In genomic region chr16:33660125-33660524, GRCm38 (mm10) we compare ENCODE assay signal across 10 mouse cellular contexts. TPM values are rescaled to one million over a fixed set of nuclear protein-coding genes. Genes with fewer than 3 reads are reported as not detected.
DNase-seq lines count a peak whose midpoint lies in the region; ATAC-seq lines count a peak whose summit lies in the region.
"Had no signal": no experiment of that assay in that cellular context is flagged by ENCODE, and none has a peak within 500 bp of the region (broad histone marks: within the 10 kb centered on the region; RNA-seq: fewer than 3 reads in every experiment).

No protein-coding gene starts in this region.

- no peak overlapping the region for H3K4me3 ChIP-seq in heart, embryonic 11.5 days (ENCODE audit: low read depth, low read length)
- H3K4me3 ChIP-seq in forebrain, embryonic 13.5 days: no peak overlapping the region
- no peak overlapping the region for H3K4me3 ChIP-seq in midbrain, embryonic 15.5 days
- H3K4me3 ChIP-seq: forebrain, embryonic 15.5 days had no signal

- 50% methylated on average over 5 of the region's 5 CpGs for WGBS in heart, embryonic 11.5 days (ENCODE audit: insufficient replicate concordance)
- 75% methylated on average over 5 of the region's 5 CpGs for WGBS in forebrain, embryonic 13.5 days
- WGBS in midbrain, embryonic 15.5 days: 71% methylated on average over 5 of the region's 5 CpGs

- no peaks in the 10 kb centered on the region for H3K27me3 ChIP-seq in heart, embryonic 11.5 days (ENCODE audit: control insufficient read depth, insufficient read depth, low read length)
- no peaks in the 10 kb centered on the region for H3K27me3 ChIP-seq in forebrain, embryonic 13.5 days
- H3K27me3 ChIP-seq in midbrain, embryonic 15.5 days (replicated peaks): no peaks in the 10 kb centered on the region
- H3K27me3 ChIP-seq: forebrain, embryonic 15.5 days had no signal

- H3K36me3 ChIP-seq in heart, embryonic 11.5 days (ENCODE audit: control insufficient read depth, insufficient read depth, low read length): no peaks in the 10 kb centered on the region
- no peaks in the 10 kb centered on the region for H3K36me3 ChIP-seq in forebrain, embryonic 13.5 days (ENCODE audit: poor library complexity, severe bottlenecking)
- H3K36me3 ChIP-seq in midbrain, embryonic 15.5 days (replicated peaks): no peaks in the 10 kb centered on the region
- H3K36me3 ChIP-seq: forebrain, embryonic 15.5 days had no signal

- no peak overlapping the region for H3K4me2 ChIP-seq in heart, embryonic 11.5 days
- H3K4me2 ChIP-seq in forebrain, embryonic 13.5 days: no peak overlapping the region
- H3K4me2 ChIP-seq in midbrain, embryonic 15.5 days: no peak overlapping the region
- H3K4me2 ChIP-seq: forebrain, embryonic 15.5 days had no signal

- H3K9me3 ChIP-seq in heart, embryonic 11.5 days (replicated peaks; ENCODE audit: control insufficient read depth, low read length): no peaks in the 10 kb centered on the region
- H3K9me3 ChIP-seq in forebrain, embryonic 13.5 days (replicated peaks): no peaks in the 10 kb centered on the region
- H3K9me3 ChIP-seq in midbrain, embryonic 15.5 days: no peaks in the 10 kb centered on the region
- H3K9me3 ChIP-seq: forebrain, embryonic 15.5 days had no signal

- DNase-seq in 3134 (ENCODE audit: extremely low read depth, insufficient read length, low spot score): peak; percentile 70
- peak; percentile 60 for DNase-seq in ZHBTc4 (ENCODE audit: low read depth, low spot score)
- peak; percentile 71 to 86 for DNase-seq in kidney, postnatal 36 days
- no peak for DNase-seq in spleen, adult 12 weeks (ENCODE audit: low spot score)
- no peak for DNase-seq in cerebellum, postnatal 25 days

- no peaks in the 10 kb centered on the region; the same call in 1 of the 2 replicates for H3K4me1 ChIP-seq in heart, embryonic 11.5 days (ENCODE audit: control insufficient read depth, insufficient read depth, low read length)
- no peaks in the 10 kb centered on the region for H3K4me1 ChIP-seq in forebrain, embryonic 13.5 days
- H3K4me1 ChIP-seq in midbrain, embryonic 15.5 days: no peaks in the 10 kb centered on the region
- H3K4me1 ChIP-seq: forebrain, embryonic 15.5 days had no signal

- no peak for ATAC-seq in heart, embryonic 11.5 days (replicated peaks; ENCODE audit: insufficient number of reproducible peaks, low FRiP score, low TSS enrichment)
- no peak for ATAC-seq in forebrain, embryonic 13.5 days
- no peak for ATAC-seq in midbrain, embryonic 15.5 days (replicated peaks)
- ATAC-seq: forebrain, embryonic 15.5 days had no signal

- H3K27ac ChIP-seq in heart, embryonic 11.5 days (ENCODE audit: low read depth, low read length): 0 out of 2 replicates have a peak overlapping the region, but pooled peaks have one; percentile 41
- H3K27ac ChIP-seq in forebrain, embryonic 13.5 days: no peak overlapping the region
- no peak overlapping the region for H3K27ac ChIP-seq in midbrain, embryonic 15.5 days
- H3K27ac ChIP-seq: forebrain, embryonic 15.5 days; liver, embryonic 14.5 days had no signal

- H3K9ac ChIP-seq in heart, embryonic 11.5 days (ENCODE audit: low read depth, low read length): no peak overlapping the region
- no peak overlapping the region for H3K9ac ChIP-seq in forebrain, embryonic 13.5 days
- H3K9ac ChIP-seq in midbrain, embryonic 15.5 days: no peak overlapping the region
- H3K9ac ChIP-seq: forebrain, embryonic 15.5 days; liver, embryonic 14.5 days had no signal

RNA-seq across cellular contexts. Expression of gene Heg1, which starts 24.0 kb away (rescaled TPM):
- 31.3 and 37.2 TPM in 2 replicates for polyA plus RNA-seq in heart, embryonic 11.5 days (2014; fragmentation: Nextera tagmentation; extraction: Ambion mirVana)
- 21.3 and 22.3 TPM in 2 replicates for polyA plus RNA-seq in forebrain, embryonic 13.5 days (2015; fragmentation: Nextera tagmentation; extraction: Ambion mirVana)
- polyA plus RNA-seq in midbrain, embryonic 15.5 days (2015; fragmentation: Nextera tagmentation; extraction: Ambion mirVana): 14.2 and 14.5 TPM in 2 replicates

Comparison
In these comparisons a context has a peak if more than half of its experiments do, and no peak if none do; other contexts are left out.
1. DNase-seq: peak in 3134 (single experiment), ZHBTc4 (single experiment) and kidney, postnatal 36 days (2 of 2); none in spleen, adult 12 weeks (single experiment) and cerebellum, postnatal 25 days (0 of 2).